Comparison of ENCODE assay signal across 9 mouse cellular contexts in the genomic region with DNA sequence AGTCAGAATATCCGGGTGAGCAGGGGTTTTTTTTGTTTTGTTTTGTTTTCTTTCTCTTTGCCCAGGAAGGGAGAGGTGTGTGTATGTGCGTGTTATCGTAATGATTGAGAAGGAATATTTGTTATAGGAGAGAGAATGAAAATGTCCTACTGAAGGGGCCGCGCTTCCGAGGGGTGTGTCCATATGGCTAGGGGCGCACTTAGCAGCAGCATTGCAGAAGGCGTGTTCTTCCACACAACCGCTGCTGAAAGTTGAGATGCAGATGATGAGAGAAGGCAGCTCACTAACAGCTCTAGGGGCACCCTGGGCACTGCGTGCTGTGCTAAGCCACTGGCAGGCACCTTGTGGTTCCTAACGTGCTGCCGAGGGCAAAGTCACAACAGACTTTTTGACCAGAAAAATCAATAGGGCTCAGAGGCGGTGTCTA. TPM values are rescaled to one million over a fixed set of nuclear protein-coding genes. Genes with fewer than 3 reads are reported as not detected.
DNase-seq lines count a peak whose midpoint lies in the region; ATAC-seq lines count a peak whose summit lies in the region.
"Had no signal": no experiment of that assay in that cellular context is flagged by ENCODE, and none has a peak within 500 bp of the region (broad histone marks: within the 10 kb centered on the region; RNA-seq: fewer than 3 reads in every experiment).

No protein-coding gene starts in this region.

- no peaks in the 10 kb centered on the region for H3K36me3 ChIP-seq in embryonic facial prominence, embryonic 14.5 days (ENCODE audit: control insufficient read depth, insufficient read depth, low read length)
- H3K36me3 ChIP-seq in hindbrain, embryonic 15.5 days: no peaks in the 10 kb centered on the region
- no peaks in the 10 kb centered on the region for H3K36me3 ChIP-seq in liver, embryonic 12.5 days

- intact Hi-C loops in left cerebral cortex, postnatal 14 days (cut with DNase I): no loop called here

- H3K9me3 ChIP-seq in embryonic facial prominence, embryonic 14.5 days (ENCODE audit: control insufficient read depth, low read length): no peaks in the 10 kb centered on the region
- no peaks in the 10 kb centered on the region for H3K9me3 ChIP-seq in hindbrain, embryonic 15.5 days
- no peaks in the 10 kb centered on the region for H3K9me3 ChIP-seq in liver, embryonic 12.5 days (replicated peaks)

- H3K27ac ChIP-seq in embryonic facial prominence, embryonic 14.5 days (replicated peaks; ENCODE audit: low read depth, low read length): no peak overlapping the region; the same call in 1 of the 2 replicates
- H3K27ac ChIP-seq in hindbrain, embryonic 15.5 days (replicated peaks): peak overlapping the region; percentile 95
- peak overlapping the region; percentile 94 for H3K27ac ChIP-seq in liver, embryonic 12.5 days

- peak overlapping the region; percentile 94 for H3K4me2 ChIP-seq in embryonic facial prominence, embryonic 14.5 days (ENCODE audit: low read depth, low read length)
- H3K4me2 ChIP-seq in hindbrain, embryonic 15.5 days: peak overlapping the region; percentile 72
- H3K4me2 ChIP-seq in liver, embryonic 12.5 days: peak overlapping the region; percentile 100

- ATAC-seq in embryonic facial prominence, embryonic 14.5 days (ENCODE audit: low read depth): no peak
- no peak for ATAC-seq in hindbrain, embryonic 15.5 days (ENCODE audit: low FRiP score, low read depth)
- no peak for ATAC-seq in liver, embryonic 12.5 days

- peak; percentile 79 for DNase-seq in A20 (ENCODE audit: low read depth, low spot score)
- DNase-seq in MN1 (ENCODE audit: low spot score): peak; percentile 72
- peak; percentile 83 for DNase-seq in embryonic facial prominence, embryonic 14.5 days (ENCODE audit: low spot score)
- peak; percentile 49 for DNase-seq in neural tube, embryonic 10.5 days (ENCODE audit: extremely low spot score, low spot score)
- no peak for DNase-seq in layer of hippocampus, postnatal 10 days (ENCODE audit: low spot score in 2 of 2)
- no peak for DNase-seq in left cerebral cortex, postnatal 14 days (ENCODE audit: low spot score in 2 of 2)

- peak overlapping the region; percentile 87 for H3K4me3 ChIP-seq in embryonic facial prominence, embryonic 14.5 days (ENCODE audit: low read depth, low read length)
- peak overlapping the region; percentile 64 for H3K4me3 ChIP-seq in hindbrain, embryonic 15.5 days
- H3K4me3 ChIP-seq in liver, embryonic 12.5 days: peak overlapping the region; percentile 93

- peak overlapping the region; percentile 90 for H3K9ac ChIP-seq in embryonic facial prominence, embryonic 14.5 days (ENCODE audit: low read depth, low read length)
- H3K9ac ChIP-seq in hindbrain, embryonic 15.5 days: peak overlapping the region; percentile 83
- H3K9ac ChIP-seq in liver, embryonic 12.5 days: peak overlapping the region; percentile 93

- 1% methylated on average over 13 of the region's 13 CpGs for WGBS in embryonic facial prominence, embryonic 14.5 days
- WGBS in hindbrain, embryonic 15.5 days: 2% methylated on average over 13 of the region's 13 CpGs
- 5% methylated on average over 13 of the region's 13 CpGs for WGBS in liver, embryonic 12.5 days (ENCODE audit: insufficient replicate concordance)

- H3K27me3 ChIP-seq in embryonic facial prominence, embryonic 14.5 days (replicated peaks; ENCODE audit: control insufficient read depth, insufficient read depth, low read length): no peaks in the 10 kb centered on the region
- no peaks in the 10 kb centered on the region for H3K27me3 ChIP-seq in hindbrain, embryonic 15.5 days
- no peaks in the 10 kb centered on the region for H3K27me3 ChIP-seq in liver, embryonic 12.5 days (replicated peaks)

- peaks cover 10% of the 10 kb centered on the region for H3K4me1 ChIP-seq in embryonic facial prominence, embryonic 14.5 days (ENCODE audit: control insufficient read depth, insufficient read depth, low read length)
- H3K4me1 ChIP-seq in hindbrain, embryonic 15.5 days (replicated peaks): peaks cover 24% of the 10 kb centered on the region
- peaks cover 51% of the 10 kb centered on the region for H3K4me1 ChIP-seq in liver, embryonic 12.5 days

RNA-seq across cellular contexts. Expression of gene Rnf19b, which starts 1.1 kb away (rescaled TPM):
- polyA plus RNA-seq in embryonic facial prominence, embryonic 14.5 days (2014; fragmentation: Nextera tagmentation; extraction: Ambion mirVana): 9.7 and 11.3 TPM in 2 replicates
- 32.2 and 34.6 TPM in 2 replicates for polyA plus RNA-seq in hindbrain, embryonic 15.5 days (2015; fragmentation: Nextera tagmentation; extraction: Ambion mirVana)
- polyA plus RNA-seq in liver, embryonic 12.5 days (2016; fragmentation: Nextera tagmentation; extraction: Ambion mirVana): 7.1 TPM in 2 replicates
- 10 to 100 TPM; 64.5 to 68.8 TPM for total RNA-seq in layer of hippocampus, postnatal 10 days (2021)
- total RNA-seq in left cerebral cortex, postnatal 14 days (2021): 10 to 100 TPM; 60.8 to 63.5 TPM

RNA-seq across cellular contexts. Expression of gene Tmem54, which starts 46.2 kb away (rescaled TPM):
- polyA plus RNA-seq in embryonic facial prominence, embryonic 14.5 days (2014; fragmentation: Nextera tagmentation; extraction: Ambion mirVana): 6.9 and 8.4 TPM in 2 replicates
- polyA plus RNA-seq in hindbrain, embryonic 15.5 days (2015; fragmentation: Nextera tagmentation; extraction: Ambion mirVana): 0.14 TPM in 1 of 2 replicates, not detected in the other
- polyA plus RNA-seq in liver, embryonic 12.5 days (2016; fragmentation: Nextera tagmentation; extraction: Ambion mirVana): 1.9 and 2.0 TPM in 2 replicates
- not detected for total RNA-seq in layer of hippocampus, postnatal 10 days (2021)
- not detected for total RNA-seq in left cerebral cortex, postnatal 14 days (2021)
- total RNA-seq: heart, postnatal 10 days had no signal

Comparison
In these comparisons a context has a peak if more than half of its experiments do, and no peak if none do; other contexts are left out.
1. DNase-seq: peak in A20 (single experiment), MN1 (single experiment), embryonic facial prominence, embryonic 14.5 days (single experiment) and neural tube, embryonic 10.5 days (single experiment); none in layer of hippocampus, postnatal 10 days (0 of 2) and left cerebral cortex, postnatal 14 days (0 of 2).
2. Peak in every context shown above with its lines, with median percentiles within 50 percentile points of each other: H3K4me2 ChIP-seq, H3K4me3 ChIP-seq and H3K9ac ChIP-seq.